Mouse (Mus musculus) skeletal muscle tissue, adult 2 months (tissue): ENCODE data around the gene Runx3.

Experiments used
- DNase-seq: peaks from one replicate; pipeline ENCODE4 v3.0.0-alpha.2; 2012; ENCODE audit warnings: low read depth, low spot score

Runx3 gene

GRCm38 (mm10) chr4:135220641-135221040, 100.2 kb downstream of the Runx3 start:
- DNase-seq, result no peak

GRCm38 (mm10) chr4:135221632-135222407, 101.4 kb downstream of the Runx3 start:
- DNase-seq, result no peak

- DNase-seq, result no peak
Observed at GRCm38 (mm10) chr4:135223808-135224207, 103.4 kb downstream of the Runx3 start.

GRCm38 (mm10) chr4:135226008-135226667, 105.7 kb downstream of the Runx3 start:
- DNase-seq, result no peak
